Mouse (Mus musculus): Measurements from ENCODE around the gene Rbm28.

Gene Rbm28

DNA sequence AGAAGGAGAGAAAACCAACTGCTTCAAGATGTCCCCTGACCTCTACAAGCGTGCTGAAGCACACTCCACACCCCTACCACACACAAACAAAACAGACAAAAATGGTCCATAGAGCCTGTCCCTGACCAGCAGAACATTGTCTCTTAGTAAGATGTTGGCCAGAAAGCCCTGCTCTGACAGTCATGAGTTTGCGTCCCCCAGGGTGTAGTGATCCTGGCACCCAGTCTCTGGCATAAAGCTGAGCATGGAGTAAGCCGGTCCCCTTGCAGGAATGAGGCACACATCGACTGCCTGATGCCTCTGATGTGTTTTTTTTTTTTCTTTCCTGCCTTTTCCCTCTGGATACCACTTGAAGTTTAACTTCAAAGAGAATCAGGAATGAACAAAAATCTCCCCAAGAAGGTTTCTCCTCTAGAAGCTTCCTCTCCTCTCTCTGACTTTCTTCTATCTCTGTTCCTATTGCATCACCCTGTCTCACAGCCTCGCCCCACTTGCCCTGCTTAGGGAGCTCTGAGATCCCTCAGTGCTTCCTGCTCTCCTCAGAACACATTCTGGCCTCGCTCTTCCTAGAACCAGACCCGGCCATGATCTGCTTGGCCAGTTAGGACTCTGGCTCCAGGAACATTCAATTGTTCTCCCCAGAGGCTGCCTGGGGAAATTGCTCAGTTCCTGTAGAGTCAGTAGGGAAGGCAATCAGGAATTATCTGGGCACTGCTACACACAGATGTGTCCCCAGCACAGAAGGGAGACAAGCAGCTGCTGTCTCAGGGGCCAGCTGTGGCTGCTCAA lies 76.7 kb downstream of the Rbm28 start:
- in situ Hi-C loops (cut with MboI; ENCODE audit: low sequenced_read_pairs): no loop called here

GRCm38 (mm10) chr6:29084401-29084800 lies 80.4 kb downstream of the Rbm28 start:
- in situ Hi-C loops (cut with MboI; ENCODE audit: low sequenced_read_pairs): no loop called here

DNA sequence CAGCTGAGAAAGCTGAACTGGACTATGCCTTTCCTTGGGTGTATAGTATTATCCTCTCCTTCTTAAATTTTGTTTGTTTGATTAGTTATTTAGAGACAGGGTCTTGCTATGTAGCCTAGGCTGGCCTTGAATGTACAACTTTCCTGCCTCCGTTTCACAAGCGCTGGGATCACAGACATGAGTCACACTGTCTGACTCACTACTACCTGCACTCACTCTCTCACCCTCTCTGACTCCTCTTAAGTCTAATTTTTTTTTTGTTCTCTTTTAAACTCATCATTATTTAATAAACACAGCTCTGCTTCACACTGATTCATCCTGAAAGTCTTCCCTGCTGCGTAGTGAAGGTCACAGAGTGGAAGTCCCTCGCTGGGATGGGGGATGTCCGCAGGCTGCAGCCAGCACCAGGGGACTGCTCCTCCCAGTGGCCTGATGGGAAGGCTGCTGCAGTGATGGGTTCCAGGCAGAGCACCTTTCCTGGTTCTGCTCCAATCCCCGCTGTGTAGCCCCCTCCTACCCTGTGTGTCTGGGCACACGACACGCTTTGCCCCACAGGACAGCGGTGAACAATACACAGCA lies 81.9 kb downstream of the Rbm28 start:
- in situ Hi-C loops (cut with MboI; ENCODE audit: low sequenced_read_pairs): no loop called here

DNA sequence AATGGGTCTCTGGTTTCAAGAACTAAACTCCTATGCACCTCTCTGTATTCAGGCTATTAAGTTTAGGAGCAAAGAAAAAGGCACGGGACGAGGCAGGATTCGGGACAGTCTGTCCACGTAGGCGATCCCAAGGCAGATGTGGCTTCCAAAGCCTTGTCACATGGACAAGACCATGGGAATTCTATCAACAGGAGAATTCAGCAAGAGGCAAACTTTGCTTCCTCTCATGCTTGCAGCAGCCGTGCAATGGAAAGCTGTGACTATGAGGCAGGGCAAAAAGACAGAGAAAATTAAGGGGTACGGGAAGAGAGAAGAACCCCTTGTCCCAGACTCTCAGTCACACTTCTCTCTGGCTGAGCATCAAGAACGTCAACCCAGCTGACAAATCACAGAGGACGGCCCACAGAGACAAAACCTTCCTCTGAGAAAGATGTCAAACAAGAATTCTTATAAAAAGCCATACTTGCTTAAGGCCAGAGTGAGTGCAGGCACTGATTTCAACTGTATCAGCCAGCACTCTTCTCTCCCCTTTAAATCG lies 82.9 kb downstream of the Rbm28 start:
- in situ Hi-C loops (cut with MboI; ENCODE audit: low sequenced_read_pairs): no loop called here

DNA sequence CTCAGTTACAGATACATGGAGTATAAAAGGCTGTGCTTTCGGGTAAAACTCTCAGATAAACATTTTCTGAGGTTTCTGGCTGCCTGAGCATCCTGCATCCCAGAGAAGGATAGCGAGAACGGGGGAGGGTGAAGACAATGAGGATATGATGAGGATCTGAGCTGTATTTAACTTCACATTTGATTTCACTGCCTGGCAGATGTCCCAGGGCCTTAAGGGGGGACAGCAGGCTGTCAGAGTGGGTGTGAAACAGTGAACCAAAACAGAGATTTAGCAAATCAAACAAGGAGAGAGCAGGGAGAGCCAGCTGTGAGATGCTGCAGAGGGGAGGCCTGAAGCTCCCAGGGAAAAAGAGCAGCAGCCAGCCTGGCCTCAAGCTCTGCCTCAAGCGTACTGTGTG lies 85.5 kb downstream of the Rbm28 start:
- in situ Hi-C loops (cut with MboI; ENCODE audit: low sequenced_read_pairs): no loop called here

- in situ Hi-C loops (cut with MboI; ENCODE audit: low sequenced_read_pairs): no loop called here
These were observed 90.7 kb downstream of the Rbm28 start for GRCm38 (mm10) chr6:29074133-29074469.
